Mouse (Mus musculus): ENCODE data around the gene Smarce1. TPM values are rescaled to one million over a fixed set of nuclear protein-coding genes. Genes with fewer than 3 reads are reported as not detected.
A peak's percentile ranks its signal among the peaks of the same experiment; 100 is the strongest.

The Smarce1 gene
- total RNA-seq, 1 experiment from 2014 or later: 77.0 TPM

DNA sequence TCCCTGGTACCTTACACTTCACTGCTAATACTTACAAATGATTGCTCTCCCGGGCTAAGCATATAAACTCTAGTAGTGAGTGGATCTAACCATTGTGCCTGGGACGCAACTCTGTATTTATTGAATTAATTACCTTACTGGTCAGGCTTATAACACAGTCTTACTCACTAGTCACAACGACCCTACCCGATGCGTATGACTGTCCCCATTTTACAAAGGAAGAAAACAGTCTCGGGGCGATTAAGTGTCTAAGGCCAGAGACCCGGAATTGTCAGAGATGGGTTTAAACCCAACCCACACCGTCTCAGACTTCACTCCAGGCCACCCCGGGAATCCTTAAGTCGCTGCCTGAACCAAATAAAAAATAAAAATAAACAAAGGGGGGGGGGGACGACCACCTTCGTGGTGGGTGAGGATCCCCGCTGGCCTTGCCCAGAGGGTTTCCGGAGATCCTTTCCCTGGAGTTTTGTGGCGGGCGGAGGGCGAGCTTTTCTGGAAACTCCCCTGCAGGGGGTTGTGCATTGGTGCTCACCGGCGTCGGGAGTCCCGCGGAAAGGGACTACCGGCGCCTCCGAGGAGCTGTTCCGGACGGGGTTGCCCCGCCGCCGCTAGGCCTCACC is 1.1 kb downstream of the Smarce1 start:
- DNase-seq: no peak

DNA sequence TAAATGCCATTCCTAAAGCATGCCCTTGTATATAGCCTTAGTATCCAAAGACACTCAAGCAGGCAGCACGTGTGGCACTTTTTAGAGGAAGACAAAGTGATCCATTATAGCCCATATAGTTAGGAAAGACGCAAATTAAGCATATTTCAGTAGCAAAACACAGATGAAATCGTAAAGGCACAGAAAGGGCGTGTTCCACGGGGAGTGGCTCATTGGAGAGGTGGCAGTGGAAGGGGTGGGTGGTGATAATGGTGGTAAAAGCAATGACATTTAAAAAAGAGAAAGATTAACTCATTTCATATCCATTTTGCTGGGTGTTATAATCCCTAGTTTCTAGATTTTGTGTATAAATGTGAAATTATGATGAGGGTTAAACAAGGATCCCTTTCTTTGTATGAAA is 4.5 kb downstream of the Smarce1 start:
- DNase-seq: no peak

DNA sequence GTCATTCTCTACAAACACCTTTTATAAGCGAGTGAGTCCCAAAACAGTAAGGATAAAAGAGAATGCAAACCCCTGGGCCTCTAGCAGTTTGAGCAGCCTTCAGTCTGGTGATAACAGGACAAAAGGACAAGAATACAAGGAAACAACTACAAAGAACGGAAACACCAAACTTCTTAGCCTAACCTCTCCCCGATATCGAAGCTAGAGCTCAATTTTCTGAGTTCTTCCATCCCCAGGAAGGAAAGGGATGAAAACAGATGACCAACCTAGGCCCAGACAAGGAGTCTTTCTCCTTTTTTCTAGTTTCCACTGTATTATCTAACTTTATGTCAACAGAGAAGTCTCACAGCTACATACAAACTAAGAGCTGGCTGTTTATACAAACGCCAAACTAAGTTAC is 7.5 kb downstream of the Smarce1 start:
- no peak for DNase-seq

DNA sequence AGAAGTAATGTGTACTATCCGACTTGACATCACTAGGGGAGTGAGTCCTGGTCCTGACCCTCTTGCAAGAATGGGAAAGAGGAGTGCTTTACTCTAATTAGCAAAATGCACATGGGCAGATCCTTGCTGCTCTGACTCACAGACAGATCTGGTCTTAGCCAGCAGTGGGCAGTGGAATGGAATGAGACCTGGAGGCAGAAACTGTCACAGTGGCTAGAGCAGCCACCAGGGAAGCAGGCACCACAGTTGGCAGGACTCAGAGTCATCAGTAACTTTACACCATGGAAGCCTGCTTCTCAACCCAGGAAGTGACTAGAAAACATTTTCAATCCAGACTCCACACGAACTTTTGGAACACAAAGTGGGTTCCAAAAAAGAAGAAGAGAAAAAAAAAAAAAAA is 9.0 kb downstream of the Smarce1 start:
- DNase-seq: peak; percentile 20

DNA sequence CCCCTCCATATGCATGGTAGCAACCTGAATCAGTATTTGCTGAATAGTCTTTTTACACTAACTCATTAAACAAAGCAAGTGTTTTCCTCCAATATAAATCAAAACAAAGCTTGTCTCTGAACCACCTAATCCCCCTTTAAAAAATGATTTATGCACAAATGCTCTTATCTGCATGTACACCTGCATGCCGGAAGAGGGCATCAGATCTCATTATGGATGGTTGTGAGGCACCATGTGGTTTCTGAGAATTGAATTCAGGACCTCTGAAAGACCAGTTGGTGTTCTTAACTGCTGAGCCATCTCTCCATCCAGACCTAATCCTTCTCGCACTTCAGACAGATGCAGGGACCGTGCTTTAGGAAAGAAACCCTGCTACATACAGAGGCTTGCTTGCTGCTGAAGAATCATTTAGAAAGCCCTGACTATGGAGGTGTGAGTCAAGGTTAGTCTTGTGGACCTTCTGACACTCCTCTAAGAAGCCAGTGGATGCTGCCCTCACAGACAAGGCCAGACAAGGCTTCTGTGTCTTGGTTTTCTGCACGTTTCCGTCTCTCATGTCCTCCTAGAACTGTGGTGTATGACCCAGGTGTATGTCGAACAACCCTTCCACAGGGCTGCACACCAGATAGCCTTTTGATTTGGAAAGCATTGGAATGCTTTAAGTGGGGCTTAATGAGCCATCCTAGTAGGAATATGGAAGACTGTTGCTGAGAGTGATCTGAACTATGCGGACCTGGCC is 13.4 kb downstream of the Smarce1 start:
- no peak for DNase-seq

DNA sequence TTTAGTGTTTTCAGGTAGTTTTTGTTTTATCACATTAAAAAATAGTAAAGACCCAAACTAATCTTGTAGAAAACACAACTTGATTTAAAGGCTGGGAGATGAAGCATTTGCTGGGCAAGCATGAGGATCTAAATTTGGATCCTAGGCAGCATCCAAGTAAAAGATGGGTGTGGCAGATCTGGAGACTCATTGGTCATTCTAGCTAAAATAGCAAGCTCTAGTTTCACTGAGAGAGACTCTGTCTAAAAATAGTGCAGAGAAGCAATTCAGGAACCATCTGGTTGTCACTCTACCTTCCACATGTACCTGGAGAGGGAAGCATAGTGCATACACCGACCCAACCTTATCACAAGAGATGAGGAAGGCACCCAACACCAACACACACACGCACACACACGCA is 14.6 kb downstream of the Smarce1 start:
- DNase-seq: no peak

DNA sequence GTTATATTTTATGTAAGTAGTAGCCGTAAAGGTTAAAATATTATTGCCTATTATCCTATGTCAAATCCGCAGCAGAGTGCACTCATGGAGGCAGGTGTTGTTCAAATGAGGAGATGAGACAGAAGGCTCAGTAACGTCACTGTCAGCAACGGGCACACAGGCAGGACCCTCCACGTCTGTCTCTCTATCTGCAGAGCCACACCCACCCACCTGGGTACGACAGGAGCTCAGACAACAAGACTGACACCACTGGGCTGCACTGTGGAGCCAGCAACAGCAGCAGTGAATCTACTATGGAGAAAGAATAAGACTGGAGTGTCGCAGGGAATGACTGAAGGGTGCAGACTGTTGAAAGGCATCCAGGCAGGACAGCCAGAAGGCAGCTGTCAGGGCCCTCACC is 18.1 kb downstream of the Smarce1 start:
- no peak for DNase-seq

DNA sequence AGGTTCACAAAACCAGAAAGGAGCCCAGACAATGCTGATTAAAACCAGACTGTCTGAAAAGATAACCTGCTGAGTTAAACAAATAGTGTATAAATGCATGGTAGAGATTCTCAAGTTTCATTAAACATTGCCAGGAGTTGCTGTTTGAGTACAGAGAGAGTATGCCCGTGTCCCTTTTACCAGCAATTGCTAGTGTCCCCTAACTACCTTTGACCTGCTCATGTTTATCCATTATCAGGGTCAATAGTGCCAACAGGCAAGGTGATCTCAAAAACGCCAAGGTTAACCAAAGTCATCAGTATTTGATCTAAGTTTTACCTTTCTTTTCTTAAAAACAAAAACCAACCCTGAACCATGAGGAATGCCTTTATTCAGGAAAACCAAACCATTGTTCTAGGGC is 18.9 kb downstream of the Smarce1 start:
- DNase-seq: no peak

DNA sequence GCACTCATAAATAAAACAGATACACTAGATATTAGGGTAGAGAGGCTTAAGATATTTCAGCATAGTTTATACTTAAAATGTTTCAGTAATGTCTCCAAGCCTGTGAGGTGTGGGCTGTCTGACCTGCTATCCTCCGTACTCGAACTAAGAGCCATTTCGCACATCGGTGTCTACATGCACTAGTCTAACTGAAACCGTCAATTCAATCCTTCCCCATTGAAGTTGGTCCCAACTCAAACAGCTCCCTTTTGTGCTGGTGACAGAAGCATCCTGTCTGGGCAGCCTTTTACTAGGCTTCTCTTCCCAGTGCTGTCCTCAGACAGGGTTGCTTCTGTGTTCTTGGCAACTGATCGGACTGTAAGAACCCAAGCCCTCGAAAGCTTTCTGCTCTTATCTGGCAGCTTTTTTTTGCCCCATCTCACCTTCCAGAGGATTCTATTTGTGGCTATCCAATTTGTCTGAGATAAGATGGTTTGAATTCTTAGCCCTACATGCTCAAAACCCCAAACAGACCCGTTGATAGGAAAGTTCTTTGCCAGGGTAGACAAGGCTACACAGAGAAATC is 22.6 kb downstream of the Smarce1 start:
- DNase-seq: no peak

DNA sequence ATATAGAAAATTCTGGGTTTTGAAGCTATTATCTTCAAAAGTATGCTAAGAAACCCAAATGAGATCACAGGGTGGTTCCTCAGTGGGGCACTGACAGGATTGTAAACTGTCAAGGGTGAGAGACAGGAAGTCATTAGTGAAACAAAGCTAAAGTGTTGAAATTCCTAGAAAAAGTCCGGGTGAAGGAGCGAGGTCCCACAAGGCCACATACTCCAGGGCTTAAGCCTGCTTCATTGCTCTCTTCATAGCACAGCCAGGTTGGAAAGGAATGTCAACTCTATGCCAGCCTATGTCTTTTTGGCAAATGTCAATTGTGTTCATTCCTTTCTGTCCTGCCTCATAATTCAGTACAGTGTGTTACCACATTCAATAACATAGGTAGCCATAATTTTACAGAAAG is 23.4 kb downstream of the Smarce1 start:
- DNase-seq: no peak

DNA sequence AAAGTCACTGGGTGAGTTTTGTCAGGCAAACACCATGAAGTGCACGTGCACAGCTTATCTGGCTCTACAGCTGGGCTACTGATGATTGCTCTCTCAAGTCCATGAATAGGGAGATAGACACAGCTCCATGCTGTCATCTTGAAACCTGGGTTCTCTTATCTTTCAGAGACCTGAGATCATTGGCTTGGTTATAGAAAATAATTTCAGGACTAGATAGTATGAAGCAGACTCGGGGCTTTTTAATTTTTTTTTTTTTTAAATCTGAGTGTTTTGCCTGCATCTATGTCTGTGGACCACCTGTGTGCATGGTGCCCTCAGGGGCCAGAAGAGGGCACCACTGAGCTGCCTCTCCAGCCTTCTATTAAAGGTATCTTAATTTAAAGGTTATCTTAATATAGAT is 23.9 kb downstream of the Smarce1 start:
- peak; percentile 38 for DNase-seq

DNA sequence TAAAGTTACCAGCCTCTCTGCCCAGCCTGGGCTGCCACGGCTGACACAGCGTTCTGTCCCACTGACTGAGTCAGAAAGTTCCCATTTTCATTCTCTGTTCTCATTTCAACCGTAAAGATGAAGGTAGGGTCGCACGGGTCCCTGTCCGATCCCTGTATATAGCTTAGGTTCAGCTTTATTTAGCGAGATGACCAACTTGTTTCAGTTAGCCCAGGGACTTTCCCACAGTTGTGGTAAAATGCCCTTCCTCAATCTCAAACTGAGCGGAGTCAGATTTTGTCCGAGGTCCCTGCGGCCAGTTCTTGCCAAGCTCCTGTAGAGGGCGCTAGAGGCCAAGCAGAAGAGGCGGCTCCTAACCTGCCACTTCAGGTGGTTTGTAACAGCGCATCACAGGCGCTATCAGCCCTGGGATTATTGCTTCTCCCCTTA is 41.6 kb downstream of the Smarce1 start:
- DNase-seq: peak; percentile 80

DNA sequence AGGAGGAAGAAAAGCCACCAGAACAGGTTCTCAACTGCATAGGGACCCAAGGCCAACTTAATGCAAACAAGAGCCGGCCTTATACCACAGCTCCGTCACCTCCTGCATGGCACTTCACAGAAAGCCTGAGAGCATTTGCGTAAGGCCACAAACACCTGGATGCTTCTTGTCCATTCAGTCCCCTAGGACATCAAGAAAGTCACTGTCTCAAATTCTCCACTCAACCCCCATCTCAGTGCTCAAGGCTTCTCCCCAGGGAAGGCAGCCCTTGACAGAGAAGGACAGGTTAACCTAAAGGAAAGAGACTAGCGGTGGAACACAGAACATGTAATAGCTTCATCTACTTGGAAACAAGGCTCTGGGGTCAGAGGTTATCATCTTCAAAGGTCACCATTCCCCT is 43.5 kb downstream of the Smarce1 start:
- no peak for DNase-seq

DNA sequence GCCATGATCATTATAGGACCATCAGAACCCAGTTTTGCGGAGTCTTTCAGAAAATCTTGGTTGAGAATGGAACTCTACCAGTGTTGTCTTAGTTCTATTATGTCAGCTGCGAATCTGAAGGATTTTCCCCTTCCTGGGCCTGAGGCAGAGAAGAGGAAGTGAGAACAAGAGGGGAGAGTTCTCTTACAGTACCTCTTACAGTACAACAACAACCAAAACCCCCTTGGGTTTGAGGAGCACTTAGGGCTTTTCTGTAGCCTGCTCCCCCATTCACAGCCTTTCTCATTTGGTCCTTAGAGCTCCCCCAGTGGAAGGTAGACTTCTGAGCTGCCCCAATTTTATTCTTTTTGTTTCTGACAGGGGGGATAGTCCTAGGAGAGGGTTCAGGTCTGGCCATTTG is 44.0 kb downstream of the Smarce1 start:
- DNase-seq: no peak

DNA sequence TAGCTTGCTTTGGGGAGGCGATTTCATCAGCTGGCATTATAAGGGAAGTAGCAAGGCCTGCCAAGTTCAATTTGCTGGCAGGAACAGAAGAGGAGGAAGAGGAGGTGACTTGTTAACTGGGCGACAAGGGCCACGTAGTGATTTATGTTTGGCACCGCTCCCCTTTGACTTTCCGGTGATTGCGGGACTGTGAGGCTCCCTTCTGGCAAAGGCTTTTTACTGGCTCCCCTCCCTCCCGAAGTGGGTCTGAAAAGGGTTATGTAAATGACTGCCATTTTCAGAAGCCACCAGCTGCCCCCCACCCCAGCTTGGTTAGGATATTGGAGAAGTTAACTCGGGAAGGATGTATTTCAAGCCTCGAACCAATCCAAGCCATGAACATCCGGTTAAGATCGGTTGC is 48.2 kb downstream of the Smarce1 start:
- DNase-seq: no peak

DNA sequence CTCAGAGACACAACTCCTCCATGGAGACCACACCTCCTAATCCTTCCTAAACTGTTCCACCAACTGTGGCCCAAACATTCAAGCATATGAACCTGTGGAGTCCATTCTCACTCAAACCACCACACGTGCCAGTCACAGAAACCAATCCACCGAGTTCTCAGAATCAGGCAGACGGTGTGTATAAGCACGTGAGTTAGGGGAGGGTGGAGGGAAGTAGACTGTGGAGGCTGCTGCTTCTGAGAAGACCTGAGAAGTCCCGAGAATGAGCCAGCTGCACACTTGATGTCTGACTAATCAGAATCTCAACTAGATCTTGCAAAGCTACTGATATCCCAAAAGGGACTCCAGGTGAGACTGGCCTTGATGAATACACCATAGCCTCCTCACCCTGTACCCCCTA is 50.7 kb downstream of the Smarce1 start:
- DNase-seq: no peak

DNA sequence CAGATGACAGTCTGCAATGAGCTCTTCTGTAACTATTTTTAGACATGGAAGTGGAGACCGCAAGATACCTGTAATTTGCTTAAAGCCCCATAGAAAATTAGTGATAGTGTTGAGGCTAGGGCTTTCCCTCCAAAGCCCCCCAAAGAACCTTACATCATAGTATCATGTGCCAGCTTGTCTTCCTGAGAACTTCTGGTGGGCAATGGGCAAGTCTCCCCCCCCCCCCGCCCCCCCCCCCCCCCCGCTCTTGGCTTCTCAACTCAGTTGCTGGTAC is 53.0 kb downstream of the Smarce1 start:
- DNase-seq: no peak

DNA sequence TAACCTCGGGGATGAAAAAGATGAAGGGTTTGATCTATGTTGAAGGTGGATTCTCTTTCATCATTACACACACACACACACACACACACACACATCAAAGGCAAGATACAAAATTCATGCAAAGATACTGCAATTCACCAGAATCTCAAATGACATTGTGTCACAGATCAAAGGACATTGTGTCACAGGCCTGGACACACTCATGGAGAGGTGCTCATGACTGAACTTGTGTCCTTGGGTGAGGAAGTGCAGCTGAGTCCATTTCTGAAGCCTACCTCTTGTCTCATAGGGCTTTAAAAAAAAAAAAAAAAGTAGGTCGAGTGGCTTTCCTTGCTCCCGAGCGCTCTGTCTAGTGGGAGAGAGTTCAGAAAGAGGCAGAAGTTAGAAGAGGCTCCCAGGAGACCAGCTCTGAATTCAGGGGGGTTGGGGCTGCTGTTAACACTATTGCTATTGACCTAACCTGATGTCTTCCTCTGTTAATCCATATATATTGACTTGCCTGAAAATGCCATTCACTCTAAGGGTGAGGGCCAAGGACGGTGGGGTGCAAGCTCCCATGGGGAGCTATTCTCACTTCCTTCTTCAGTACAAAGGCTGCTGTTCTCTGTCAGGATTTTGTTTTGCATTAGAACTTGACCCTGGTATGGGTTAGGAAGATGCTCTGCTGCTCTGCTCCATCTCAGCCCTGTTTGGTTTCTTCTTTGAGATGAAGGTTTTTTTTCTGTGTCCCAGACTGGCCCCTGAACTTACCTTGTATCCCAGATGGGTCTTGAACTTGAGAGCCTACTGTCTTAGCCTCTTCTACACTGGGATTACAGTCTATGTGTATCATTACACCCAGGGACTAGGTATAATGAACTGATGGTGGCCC is 53.5 kb downstream of the Smarce1 start:
- DNase-seq: peak; percentile 28

DNA sequence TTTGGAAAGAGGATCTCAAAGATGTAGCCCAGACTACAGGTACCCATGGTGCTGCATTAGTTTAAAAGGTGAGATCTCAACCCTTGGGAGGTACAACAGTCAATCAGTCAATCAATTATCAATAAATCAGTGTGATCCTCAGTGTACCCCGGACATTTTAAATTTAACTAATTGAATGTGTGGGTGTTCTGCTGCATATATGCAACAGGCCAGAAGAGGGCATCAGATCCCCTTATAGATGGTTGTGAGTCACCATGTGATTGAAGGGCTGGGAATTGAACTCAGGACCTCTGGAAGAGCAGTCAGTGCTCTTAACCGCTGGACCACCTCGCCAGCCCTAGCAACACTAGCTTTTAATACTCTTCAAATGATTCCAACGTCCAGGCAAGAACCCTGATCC is 58.8 kb downstream of the Smarce1 start:
- no peak for DNase-seq

DNA sequence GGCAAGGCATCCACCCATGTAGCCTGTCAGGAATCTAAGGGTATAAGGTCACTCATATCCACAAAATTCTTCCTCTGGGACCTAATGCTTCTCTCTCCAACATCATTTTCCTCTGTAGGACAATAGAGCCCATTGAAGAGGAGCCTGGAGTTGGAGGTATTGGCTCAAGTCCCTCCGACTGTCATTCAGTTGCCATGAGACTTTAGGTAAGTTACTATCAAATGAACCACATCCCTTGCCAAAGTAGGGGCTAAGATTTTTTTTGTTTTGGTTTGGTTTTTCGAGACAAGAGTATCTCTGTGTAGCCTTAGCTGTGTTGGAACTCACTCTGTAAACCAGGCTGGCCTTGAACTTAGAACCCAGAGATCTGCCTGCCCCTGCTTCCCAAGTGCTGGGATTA is 59.4 kb downstream of the Smarce1 start:
- DNase-seq: no peak

DNA sequence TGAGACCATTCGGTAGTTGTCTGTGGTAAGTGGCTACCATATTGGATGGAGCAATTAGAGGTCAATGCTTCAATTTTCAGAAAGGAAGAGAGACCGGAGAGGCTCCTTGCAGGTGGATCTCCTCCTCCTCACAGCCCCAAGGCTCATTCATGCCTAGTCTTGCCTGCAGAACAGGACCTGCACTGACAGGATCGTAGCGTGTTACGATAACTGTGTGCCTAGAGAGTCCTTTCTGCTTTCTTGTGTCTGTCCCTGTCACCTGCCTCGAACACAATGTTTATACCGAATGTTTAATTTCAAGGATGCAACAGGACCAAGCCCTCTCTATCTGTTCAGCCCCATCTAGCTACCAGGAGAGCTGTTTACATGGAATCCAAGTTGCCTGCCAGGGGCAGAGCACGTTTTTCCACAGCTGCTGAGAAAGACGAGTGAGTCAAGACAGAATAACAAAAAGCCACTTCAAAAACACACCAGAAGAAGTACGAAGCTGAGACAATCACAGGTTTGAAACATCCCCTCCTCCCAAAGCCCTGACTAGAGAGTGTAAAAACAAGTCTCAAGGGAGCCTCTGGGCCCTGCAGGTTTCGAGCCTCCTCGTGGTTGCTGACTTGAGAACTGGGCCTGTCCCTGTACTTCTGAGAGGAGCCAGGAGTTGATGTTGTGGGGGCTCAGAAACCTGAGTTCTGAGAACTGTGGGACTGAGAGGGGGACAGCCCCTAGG is 60.1 kb downstream of the Smarce1 start:
- DNase-seq: no peak

DNA sequence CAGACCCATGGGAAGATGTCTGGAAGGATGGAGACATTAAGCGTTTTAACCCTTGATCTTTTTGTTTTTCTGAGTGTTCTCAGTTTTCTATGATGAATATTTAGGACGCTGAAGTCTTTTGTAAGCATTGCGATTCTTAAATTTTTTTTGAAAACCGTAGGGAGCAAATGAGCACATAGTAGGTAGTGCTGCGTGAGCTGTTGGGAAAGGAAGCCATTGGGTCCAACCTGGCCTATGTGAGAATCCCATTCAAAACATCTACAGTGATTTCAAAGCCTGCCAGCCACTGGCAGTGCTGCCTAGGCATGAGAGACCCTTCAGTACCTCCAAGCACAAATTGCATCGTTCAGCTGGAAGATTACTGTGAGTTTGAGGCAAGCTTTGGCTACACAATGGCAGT is 60.8 kb downstream of the Smarce1 start:
- no peak for DNase-seq

DNA sequence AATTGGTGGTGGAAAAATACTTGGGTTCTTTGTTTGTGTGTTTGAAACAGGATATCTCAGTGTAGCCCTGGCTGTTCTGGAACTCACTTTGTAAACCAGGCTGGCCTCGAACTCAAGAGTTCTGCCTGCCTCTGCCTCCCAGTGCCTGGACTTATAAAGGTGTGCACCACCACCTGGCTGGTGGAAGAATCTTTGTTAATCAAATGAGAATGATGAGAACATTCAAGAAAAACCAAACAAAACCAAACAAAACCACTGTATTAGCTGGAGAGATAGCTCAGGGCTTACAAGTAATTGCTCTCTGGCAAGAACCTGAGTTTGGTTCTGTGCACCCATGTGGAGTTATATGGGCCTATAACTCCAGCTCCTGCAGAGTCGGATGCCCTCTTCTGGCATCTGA is 61.4 kb downstream of the Smarce1 start:
- DNase-seq: no peak
